Mouse (Mus musculus): ENCODE results near the gene Tmem74b. TPM values are rescaled to one million over a fixed set of nuclear protein-coding genes. Genes with fewer than 3 reads are reported as not detected.

Tmem74b gene
- polyA plus RNA-seq, 1 experiment: 6.8 TPM

GRCm38 (mm10) chr2:151733151-151733865, 31.5 kb downstream of the Tmem74b start:
- TF ChIP-seq POLR2A (IDR thresholded peaks at IDR 0.05; ENCODE audit: borderline replicate concordance, insufficient read depth, low read length) (no peak), CTCF (IDR thresholded peaks at IDR 0.05; ENCODE audit: borderline replicate concordance, insufficient read depth, low read depth, low read length) (no peak)
- no peaks in the 10 kb centered on the region for H3K4me1 ChIP-seq (ENCODE audit: control insufficient read depth, insufficient read depth, low read length)
- 81% methylated on average over 8 of the region's 8 CpGs for WGBS
- no peaks in the 10 kb centered on the region for H3K27me3 ChIP-seq (ENCODE audit: control insufficient read depth, insufficient read depth, low read length)
- no peak overlapping the region for H3K27ac ChIP-seq (ENCODE audit: insufficient read depth, low read length)
- no peak for DNase-seq
- H3K4me3 ChIP-seq (replicated peaks; ENCODE audit: insufficient read depth, low read depth, low read length): no peak overlapping the region

DNA sequence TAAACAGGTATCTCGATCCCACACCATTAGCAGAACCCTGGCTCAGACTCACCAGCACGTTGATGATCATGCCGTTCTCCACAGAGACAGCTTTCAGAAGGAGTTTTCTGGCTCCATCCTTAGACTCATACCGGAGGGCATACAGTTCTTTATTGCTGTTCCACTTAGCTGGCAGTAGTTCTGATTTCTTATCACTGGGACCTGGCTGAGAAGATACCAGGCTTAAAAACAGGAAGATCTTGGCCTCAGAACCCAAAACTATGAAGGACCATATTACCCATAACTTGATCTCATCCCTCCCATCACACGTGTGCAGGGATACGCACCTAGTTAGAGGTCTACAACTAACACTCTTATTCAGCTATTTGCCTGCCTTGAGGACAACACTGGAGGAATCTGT, 33.6 kb downstream of the Tmem74b start:
- Histone ChIP-seq H3K4me3 (replicated peaks; ENCODE audit: insufficient read depth, low read depth, low read length) (no peak overlapping the region), H3K4me1 (ENCODE audit: control insufficient read depth, insufficient read depth, low read length) (peaks cover 8% of the 10 kb centered on the region), H3K27me3 (ENCODE audit: control insufficient read depth, insufficient read depth, low read length) (no peaks in the 10 kb centered on the region), H3K27ac (ENCODE audit: insufficient read depth, low read length) (no peak overlapping the region)
- DNase-seq: no peak
- 91% methylated on average over 6 of the region's 6 CpGs for WGBS
- TF ChIP-seq CTCF (IDR thresholded peaks at IDR 0.05; ENCODE audit: borderline replicate concordance, insufficient read depth, low read depth, low read length) (no peak), POLR2A (IDR thresholded peaks at IDR 0.05; ENCODE audit: borderline replicate concordance, insufficient read depth, low read length) (no peak)

DNA sequence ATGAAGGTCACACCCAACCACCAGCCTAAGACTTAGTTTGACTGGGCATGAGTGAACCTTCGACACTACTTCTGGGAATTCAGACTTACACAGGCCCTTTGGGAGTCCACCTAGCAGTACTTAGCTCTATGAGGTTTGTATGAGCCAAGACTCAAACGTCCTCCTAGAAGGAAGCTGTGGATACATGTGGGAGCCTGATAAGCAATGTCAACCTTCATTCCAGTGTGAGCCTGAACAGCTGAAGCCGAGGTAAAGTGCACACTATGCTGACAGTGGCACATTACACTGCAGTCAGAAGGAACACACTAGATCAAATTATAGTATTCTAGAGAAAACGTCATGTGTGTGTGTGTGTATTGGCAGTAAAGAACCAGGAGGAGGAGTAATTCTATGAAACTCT, 36.7 kb downstream of the Tmem74b start:
- DNase-seq: no peak
- Histone ChIP-seq H3K27me3 (ENCODE audit: control insufficient read depth, insufficient read depth, low read length) (no peaks in the 10 kb centered on the region), H3K4me3 (replicated peaks; ENCODE audit: insufficient read depth, low read depth, low read length) (no peak overlapping the region), H3K27ac (ENCODE audit: insufficient read depth, low read length) (no peak overlapping the region), H3K4me1 (ENCODE audit: control insufficient read depth, insufficient read depth, low read length) (peaks cover 8% of the 10 kb centered on the region)
- no peak for TF ChIP-seq CTCF (IDR thresholded peaks at IDR 0.05; ENCODE audit: borderline replicate concordance, insufficient read depth, low read depth, low read length)
- no peak for TF ChIP-seq POLR2A (IDR thresholded peaks at IDR 0.05; ENCODE audit: borderline replicate concordance, insufficient read depth, low read length)
- WGBS: 73% methylated on average over 4 of the region's 4 CpGs

GRCm38 (mm10) chr2:151739081-151739480, 37.3 kb downstream of the Tmem74b start:
- WGBS: 63% methylated on average over 3 of the region's 3 CpGs
- TF ChIP-seq POLR2A (IDR thresholded peaks at IDR 0.05; ENCODE audit: borderline replicate concordance, insufficient read depth, low read length): no peak
- Histone ChIP-seq H3K27me3 (ENCODE audit: control insufficient read depth, insufficient read depth, low read length) (no peaks in the 10 kb centered on the region), H3K4me1 (ENCODE audit: control insufficient read depth, insufficient read depth, low read length) (peaks cover 8% of the 10 kb centered on the region), H3K4me3 (replicated peaks; ENCODE audit: insufficient read depth, low read depth, low read length) (no peak overlapping the region), H3K27ac (ENCODE audit: insufficient read depth, low read length) (no peak overlapping the region)
- peak in 1 of 2 experiments; percentile 5 for DNase-seq

- no peak for TF ChIP-seq POLR2A (IDR thresholded peaks at IDR 0.05; ENCODE audit: borderline replicate concordance, insufficient read depth, low read length)
- no peak for TF ChIP-seq CTCF (IDR thresholded peaks at IDR 0.05; ENCODE audit: borderline replicate concordance, insufficient read depth, low read depth, low read length)
- H3K27ac ChIP-seq (ENCODE audit: insufficient read depth, low read length): no peak overlapping the region
- H3K4me3 ChIP-seq (replicated peaks; ENCODE audit: insufficient read depth, low read depth, low read length): no peak overlapping the region
- H3K4me1 ChIP-seq (ENCODE audit: control insufficient read depth, insufficient read depth, low read length): peaks cover 8% of the 10 kb centered on the region
- DNase-seq: no peak
- no peaks in the 10 kb centered on the region for H3K27me3 ChIP-seq (ENCODE audit: control insufficient read depth, insufficient read depth, low read length)
- 88% methylated on average over 7 of the region's 7 CpGs for WGBS
Observed at GRCm38 (mm10) chr2:151739505-151739904, 37.7 kb downstream of the Tmem74b start.

DNA sequence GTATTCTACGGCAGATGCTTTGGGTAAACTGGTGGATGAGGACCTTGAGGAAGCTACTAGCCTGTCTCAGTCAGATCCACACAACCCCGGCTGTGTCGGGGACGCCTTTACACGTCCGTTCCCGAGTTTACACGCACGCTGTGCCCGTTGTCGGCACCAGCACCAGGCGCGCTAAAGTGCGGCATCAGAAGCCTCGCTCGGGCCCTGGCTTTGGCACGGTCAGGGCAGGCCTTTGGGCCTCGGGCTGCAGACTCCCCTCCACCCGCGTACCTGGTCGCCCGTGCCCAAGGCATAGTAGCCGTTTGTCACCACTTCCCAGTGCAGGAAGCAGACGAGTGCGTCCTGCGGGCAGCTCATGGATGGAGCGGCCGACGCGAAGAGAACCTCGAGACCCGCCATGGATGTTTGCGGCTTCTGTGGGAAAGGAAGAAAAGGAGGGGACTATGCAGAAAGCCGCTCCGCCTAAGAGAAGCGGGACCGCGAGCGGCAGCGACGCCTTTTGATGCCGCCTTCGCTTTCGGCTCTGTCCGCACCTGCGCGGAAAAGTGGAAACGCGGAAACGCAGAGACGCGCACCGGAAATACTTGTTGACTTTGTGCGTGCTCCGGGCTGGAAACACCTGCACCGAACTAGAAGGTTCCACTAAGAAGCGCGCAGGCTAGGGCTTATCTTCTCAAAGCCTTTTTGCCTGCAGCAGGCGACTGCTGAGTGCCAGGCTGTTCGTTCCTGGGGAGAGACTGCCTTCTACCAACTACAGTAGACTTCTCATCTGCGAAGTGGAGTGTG, 39.1 kb downstream of the Tmem74b start:
- WGBS: 2% methylated on average over 61 of the region's 61 CpGs
- Histone ChIP-seq H3K27me3 (ENCODE audit: control insufficient read depth, insufficient read depth, low read length) (no peaks in the 10 kb centered on the region), H3K4me1 (ENCODE audit: control insufficient read depth, insufficient read depth, low read length) (peaks cover 8% of the 10 kb centered on the region), H3K27ac (ENCODE audit: insufficient read depth, low read length) (peak overlapping the region; percentile 51; the same call in 1 of the 2 replicates), H3K4me3 (replicated peaks; ENCODE audit: insufficient read depth, low read depth, low read length) (peak overlapping the region; percentile 90)
- peak; percentile 90 to 94 for DNase-seq
- no peak for TF ChIP-seq CTCF (IDR thresholded peaks at IDR 0.05; ENCODE audit: borderline replicate concordance, insufficient read depth, low read depth, low read length)
- peak; percentile 90 for TF ChIP-seq POLR2A (IDR thresholded peaks at IDR 0.05; ENCODE audit: borderline replicate concordance, insufficient read depth, low read length)

DNA sequence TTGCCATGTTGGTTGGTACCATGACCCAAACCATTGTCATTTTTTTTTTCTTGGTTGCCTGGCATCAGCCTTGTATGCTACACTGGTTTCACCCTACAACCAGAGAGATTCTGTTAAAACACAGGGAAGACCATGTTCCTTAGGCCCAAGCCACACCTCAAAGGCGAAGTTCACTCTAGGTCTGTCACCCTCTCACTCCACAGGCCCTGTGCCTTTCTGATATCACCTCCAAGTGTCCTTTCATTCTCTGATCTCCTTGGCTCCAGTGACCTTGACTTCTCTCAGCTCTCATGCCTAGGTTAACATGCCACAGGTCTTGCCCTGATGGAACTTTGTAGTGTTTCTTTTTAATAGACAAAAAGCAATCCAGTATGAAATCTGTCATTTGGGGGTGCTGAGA, 40.3 kb downstream of the Tmem74b start:
- no peak for DNase-seq
- no peak for TF ChIP-seq POLR2A (IDR thresholded peaks at IDR 0.05; ENCODE audit: borderline replicate concordance, insufficient read depth, low read length)
- no peak for TF ChIP-seq CTCF (IDR thresholded peaks at IDR 0.05; ENCODE audit: borderline replicate concordance, insufficient read depth, low read depth, low read length)
- Histone ChIP-seq H3K4me3 (replicated peaks; ENCODE audit: insufficient read depth, low read depth, low read length) (no peak overlapping the region), H3K4me1 (ENCODE audit: control insufficient read depth, insufficient read depth, low read length) (peaks cover 8% of the 10 kb centered on the region), H3K27ac (ENCODE audit: insufficient read depth, low read length) (no peak overlapping the region), H3K27me3 (ENCODE audit: control insufficient read depth, insufficient read depth, low read length) (no peaks in the 10 kb centered on the region)
- WGBS: 100% methylated on average over 1 of the region's 1 CpGs
